Mouse (Mus musculus): ENCODE measurements around the gene Rock2. TPM values are rescaled to one million over a fixed set of nuclear protein-coding genes. Genes with fewer than 3 reads are reported as not detected.

Rock2 gene
- 1 to 10 TPM in 1 of 2 experiments, under 1 TPM in 1; 0.61 to 4.4 TPM for polyA plus RNA-seq (2012; fragmentation: generic; extraction: Trizol)

DNA sequence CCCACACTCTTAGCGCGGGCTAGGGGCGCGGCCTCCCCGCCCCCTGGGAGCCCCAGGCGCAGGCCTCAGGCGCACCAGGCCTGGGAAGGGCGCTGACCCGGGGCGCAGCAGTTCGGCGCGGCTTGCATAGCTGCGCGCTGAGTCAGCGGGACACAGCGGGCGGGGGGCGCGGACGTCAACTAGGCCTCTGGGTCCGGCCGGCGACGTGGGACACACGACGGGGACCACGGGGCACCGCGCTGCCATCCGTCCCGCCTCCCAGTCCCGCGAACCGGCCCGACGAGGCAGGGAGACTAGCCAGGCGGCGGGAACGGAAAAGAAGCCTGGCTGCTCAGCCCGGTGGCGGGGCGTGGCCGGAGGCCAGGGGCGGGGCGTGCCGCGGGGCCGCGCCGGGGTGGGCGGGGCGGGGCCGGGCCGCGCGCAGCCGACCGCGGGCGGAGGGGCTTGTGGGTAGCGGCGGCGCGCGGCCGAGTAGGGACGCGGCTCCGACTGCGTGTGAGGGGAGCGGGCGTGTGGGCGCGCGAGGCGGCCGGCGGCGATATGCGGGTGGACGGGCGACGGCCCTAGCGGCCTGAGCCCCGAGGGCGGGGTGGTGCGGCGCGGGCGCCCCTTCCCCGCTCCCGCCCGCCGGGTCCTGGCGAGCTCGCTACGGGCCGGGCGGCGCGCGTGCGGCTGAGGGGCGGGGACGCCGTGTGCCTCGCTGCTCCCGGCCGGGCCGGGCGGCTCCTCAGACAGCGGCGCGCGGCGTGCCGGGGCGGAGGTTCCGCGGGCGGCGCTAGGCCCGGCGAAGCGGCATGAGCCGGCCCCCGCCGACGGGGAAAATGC, at the start of gene Rock2:
Rock2 (plus strand) TSS at position 500 of the 825 bp plus-strand sequence.

DNA sequence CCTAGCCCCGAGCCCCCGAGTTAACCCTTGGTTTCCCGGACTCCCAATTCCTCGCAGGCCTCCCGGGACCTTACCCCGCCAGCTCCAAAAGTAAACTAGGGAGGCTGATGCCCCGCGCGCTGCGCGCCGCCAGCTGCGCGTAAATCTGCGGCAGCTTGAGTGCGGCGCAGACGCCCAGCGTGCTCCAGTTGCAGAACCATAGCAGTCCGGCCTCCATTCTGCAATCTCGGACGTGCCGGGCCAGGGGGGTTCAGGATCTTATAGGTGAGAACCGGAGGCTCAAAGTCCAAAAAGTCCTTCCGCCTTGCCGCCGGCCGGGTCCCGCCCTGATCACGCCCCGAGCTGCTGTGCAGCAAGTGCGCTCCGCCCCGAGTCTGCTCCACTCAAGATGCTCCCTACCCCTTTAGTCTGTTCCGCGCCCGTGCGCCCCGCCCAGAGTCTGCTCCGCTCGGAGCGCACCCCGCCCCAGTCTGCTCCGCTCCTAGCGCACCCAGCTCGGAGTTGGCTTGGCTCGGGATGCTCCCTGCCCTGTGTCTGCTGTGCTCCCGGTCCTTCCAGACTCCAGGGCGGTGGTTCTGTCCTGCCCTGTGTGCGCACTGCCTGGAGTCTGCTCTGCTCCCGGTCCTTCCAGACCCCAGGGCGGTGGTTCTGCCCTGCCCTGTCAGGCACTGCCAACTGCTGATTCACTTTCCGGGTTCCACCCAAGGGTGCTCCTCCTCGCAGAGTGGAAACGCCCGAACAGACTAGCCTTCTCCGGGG, 105.2 kb downstream of the Rock2 start, which contains the start of gene Pqlc3:
Pqlc3 (minus strand) TSS at position 670 of the 759 bp plus-strand sequence.

DNA sequence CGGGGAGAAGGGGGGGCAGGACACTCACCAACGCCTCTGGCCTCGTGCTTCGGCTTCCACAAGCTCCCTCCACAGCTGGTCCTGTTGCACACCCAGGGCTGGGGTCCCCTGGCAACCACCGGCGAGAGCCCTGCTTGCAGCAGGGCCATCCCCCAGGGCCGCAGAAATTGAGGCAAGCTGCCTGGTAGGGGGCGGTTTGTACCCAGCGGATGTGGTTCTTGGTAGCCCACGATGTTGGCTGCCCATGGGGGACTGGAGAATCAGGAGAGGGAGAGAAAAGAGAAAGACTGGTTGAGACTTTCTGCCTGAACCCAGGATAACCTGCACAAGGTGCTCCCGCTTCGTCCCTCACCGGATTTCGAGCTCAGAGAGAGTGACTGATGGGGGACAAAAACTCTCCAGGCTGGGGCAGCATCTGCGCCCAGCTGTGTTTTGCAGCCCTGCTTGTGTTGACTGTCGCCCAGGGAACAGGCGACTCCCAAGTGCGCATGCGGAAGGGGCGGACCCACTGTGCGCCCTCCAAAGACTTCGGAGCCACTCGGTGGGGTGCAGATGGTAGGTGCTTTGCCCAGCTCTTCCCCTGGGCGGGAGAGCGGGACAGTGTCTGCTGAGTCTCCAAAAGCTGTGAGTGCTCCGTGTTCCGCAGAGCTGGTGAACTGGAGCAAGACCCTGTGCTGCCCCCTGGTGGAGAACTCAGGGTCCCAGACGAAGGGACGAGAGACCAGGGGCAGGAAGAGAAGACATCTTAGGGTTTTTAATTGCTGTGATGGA, 116.6 kb downstream of the Rock2 start, which contains the start of gene 2410004P03Rik:
2410004P03Rik (minus strand) TSS at position 628 of the 771 bp plus-strand sequence.

Other genes with a start within 250 kb of the Rock2 start
- not detected for gene Ntsr2, start 241.5 kb upstream of the Rock2 start, polyA plus RNA-seq (2012; fragmentation: generic; extraction: Trizol)
- under 1 TPM; under 0.01 to 0.04 TPM for gene Greb1, start 94.0 kb upstream of the Rock2 start, polyA plus RNA-seq (2012; fragmentation: generic; extraction: Trizol)
- gene E2f6, start 83.9 kb upstream of the Rock2 start, polyA plus RNA-seq (2012; fragmentation: generic; extraction: Trizol), result 1 to 10 TPM; 2.2 to 9.0 TPM
- gene Pqlc3, start 105.5 kb downstream of the Rock2 start, polyA plus RNA-seq (2012; fragmentation: generic; extraction: Trizol), result 10 to 100 TPM in 1 of 2 experiments, 1 to 10 TPM in 1; 3.2 to 15.2 TPM
- under 1 TPM; 0.01 to 0.02 TPM for gene 2410004P03Rik, start 116.8 kb downstream of the Rock2 start, polyA plus RNA-seq (2012; fragmentation: generic; extraction: Trizol)